Mouse (Mus musculus): Measurements from ENCODE around the gene Tmem104.

GRCm38 (mm10) chr11:115282295-115282694, 95.0 kb downstream of the Tmem104 start:
- no peak for TF ChIP-seq CTCF (IDR thresholded peaks at IDR 0.05; ENCODE audit: extremely low read depth, insufficient read length, insufficient replicate concordance, low read depth, low read length)
- TF ChIP-seq POLR2A (IDR thresholded peaks at IDR 0.05; ENCODE audit: low read depth, low read length) = no peak
